Mouse (Mus musculus) c-Kit-positive CD71-positive TER-119-positive erythroid progenitor cells, embryonic 14.5 days (primary cell): ENCODE results near the gene Btn2a2.

Source experiments
- DNase-seq: peaks from one replicate; pipeline ENCODE4 v3.0.0-alpha.2; 2013; ENCODE audit warnings: low spot score

Gene Btn2a2

GRCm38 (mm10) chr13:23488400-23489322 is at the start of gene Btn2a2:
TSS of gene Btn2a2 (minus strand) at chr13:23488857.
- DNase-seq: no peak

GRCm38 (mm10) chr13:23538249-23538648 is 49.6 kb upstream of the Btn2a2 start:
- DNase-seq: no peak

GRCm38 (mm10) chr13:23537006-23537710 is 48.5 kb upstream of the Btn2a2 start:
- DNase-seq: no peak

- peak; percentile 63 for DNase-seq
Measured at GRCm38 (mm10) chr13:23536076-23536822, 47.6 kb upstream of the Btn2a2 start.

- DNase-seq: peak; percentile 96
Measured at GRCm38 (mm10) chr13:23535137-23536075, 46.7 kb upstream of the Btn2a2 start, which contains the start of gene Hist1h3g. TSS of gene Hist1h3g (plus strand) at chr13:23535422.

GRCm38 (mm10) chr13:23534368-23535131 is 45.9 kb upstream of the Btn2a2 start:
- no peak for DNase-seq

GRCm38 (mm10) chr13:23533560-23534367 is 45.1 kb upstream of the Btn2a2 start, which contains the start of gene Hist1h2af:
TSS of gene Hist1h2af (plus strand) at chr13:23533906.
- DNase-seq: peak; percentile 94

GRCm38 (mm10) chr13:23532262-23533075 is 43.8 kb upstream of the Btn2a2 start:
- DNase-seq: no peak

GRCm38 (mm10) chr13:23530901-23531875 is 42.5 kb upstream of the Btn2a2 start, which contains the start of gene Hist1h4h:
TSS of gene Hist1h4h (plus strand) at chr13:23531050.
- peak; percentile 98 for DNase-seq

GRCm38 (mm10) chr13:23530181-23530900 is 41.7 kb upstream of the Btn2a2 start:
- peak; percentile 77 for DNase-seq

- DNase-seq: no peak
Measured at GRCm38 (mm10) chr13:23529480-23530165, 41.0 kb upstream of the Btn2a2 start.

GRCm38 (mm10) chr13:23529005-23529404 is 40.3 kb upstream of the Btn2a2 start:
- no peak for DNase-seq

- DNase-seq: peak; percentile 92
Measured at GRCm38 (mm10) chr13:23526312-23526711, 37.7 kb upstream of the Btn2a2 start.

GRCm38 (mm10) chr13:23525901-23526300 is 37.2 kb upstream of the Btn2a2 start:
- no peak for DNase-seq

GRCm38 (mm10) chr13:23524654-23525053 is 36.0 kb upstream of the Btn2a2 start:
- DNase-seq: peak; percentile 87

- DNase-seq: no peak
Measured at GRCm38 (mm10) chr13:23523976-23524375, 35.3 kb upstream of the Btn2a2 start.
